Mouse (Mus musculus): ENCODE data around the gene Dnajc19. TPM values are rescaled to one million over a fixed set of nuclear protein-coding genes. Genes with fewer than 3 reads are reported as not detected.
A peak's percentile ranks its signal among the peaks of the same experiment; 100 is the strongest.
"Not testable (repeated sequence)": the region's sequence is repeated elsewhere in the genome, so short reads cannot be mapped to it uniquely, and the experiment has no call there.

Gene Dnajc19
- 10 to 100 TPM; 45.9 to 46.8 TPM for total RNA-seq (2021)
- long read RNA-seq, transcript Dnajc19-202 (6 exons, 659 nt): major isoform, 22 of 38 reads
- long read RNA-seq, transcript Dnajc19-201 (6 exons, 2,499 nt): minor isoform, 6 of 38 reads
- long read RNA-seq, partial matches to known transcripts: 3 of 38 reads
- long read RNA-seq, other reads (novel, unspliced or antisense): 4 of 38 reads

DNA sequence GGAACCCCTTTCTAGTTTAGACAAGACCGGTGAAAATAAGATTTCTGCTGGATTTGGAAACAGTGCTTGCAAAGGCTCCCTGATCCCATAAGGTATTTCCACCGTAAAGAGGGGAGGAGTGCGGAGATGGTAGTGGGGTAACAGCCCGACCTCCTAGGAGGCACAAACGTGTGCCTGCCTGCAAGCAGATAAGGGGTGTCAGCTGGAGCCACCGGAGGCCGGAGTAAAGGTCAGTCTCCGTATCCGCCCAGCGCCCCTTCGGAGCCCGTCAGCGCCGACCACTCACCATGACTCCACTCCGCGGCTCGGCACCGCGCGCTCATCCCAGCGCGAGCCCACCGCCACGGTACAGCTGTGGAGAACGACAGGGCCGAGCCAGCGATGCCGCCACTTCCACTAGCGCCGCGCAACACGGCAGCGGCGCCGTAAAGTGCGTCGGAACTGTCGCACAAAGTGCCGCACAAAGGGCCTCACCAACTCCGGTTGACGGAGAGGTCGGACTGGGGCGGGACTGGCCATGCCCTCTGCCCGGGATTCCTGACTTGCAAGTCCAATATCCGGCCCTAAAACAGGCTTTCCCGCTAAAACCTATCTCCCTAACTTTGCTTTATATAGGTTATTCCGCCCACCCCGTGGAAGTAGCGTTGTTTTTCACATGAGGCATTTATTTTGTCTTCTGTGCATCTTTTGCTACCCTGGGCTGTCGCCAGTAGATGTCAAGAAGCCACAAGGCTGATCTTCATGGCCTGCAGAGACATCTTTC, at the start of gene Dnajc19:
TSS of gene Dnajc19 (minus strand) at position 422 of the 763 bp plus-strand sequence.
- peak; percentile 91 to 98 for DNase-seq (ENCODE audit: low spot score in 2 of 2)

DNA sequence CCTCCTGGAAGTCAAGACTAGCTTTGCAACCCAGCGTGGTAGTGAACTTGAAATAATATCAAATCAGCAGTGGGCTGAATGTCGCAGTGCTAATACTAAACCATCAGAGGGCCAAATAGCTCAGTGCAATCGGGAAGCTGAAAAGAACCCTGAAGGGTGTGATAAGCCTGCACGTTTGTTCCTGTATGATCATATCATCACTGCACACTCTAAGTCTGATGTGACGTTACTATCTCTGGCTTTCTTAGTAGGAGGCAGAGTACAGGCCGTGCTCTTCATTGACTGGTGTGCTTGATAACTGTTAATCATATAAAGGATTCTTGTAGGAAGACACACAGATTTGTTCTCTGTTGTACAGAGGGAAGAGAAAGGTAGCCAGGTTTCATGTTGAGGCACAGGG, 48.8 kb upstream of the Dnajc19 start:
- no peak for DNase-seq (ENCODE audit: low spot score in 2 of 2)

DNA sequence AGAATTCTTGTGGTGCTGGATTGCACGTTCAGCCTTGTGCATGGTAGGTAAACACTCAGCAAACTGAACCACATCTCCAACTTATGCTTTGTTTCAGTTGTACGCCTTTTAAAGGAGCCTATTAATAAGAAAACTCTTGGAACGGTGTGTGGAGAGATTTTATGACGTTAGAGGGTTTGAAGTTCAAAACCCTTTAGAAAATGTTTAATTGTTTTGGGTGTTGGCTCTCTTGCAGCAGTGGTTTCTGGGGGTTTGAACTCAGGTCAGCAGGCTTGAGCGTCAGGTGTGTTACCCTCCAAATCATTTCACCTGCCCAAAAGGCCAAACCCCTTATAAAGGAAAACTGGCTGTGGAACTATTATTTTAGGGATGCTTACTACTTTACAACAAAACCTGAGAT, 40.2 kb upstream of the Dnajc19 start:
- DNase-seq (ENCODE audit: low spot score in 2 of 2): no peak

DNA sequence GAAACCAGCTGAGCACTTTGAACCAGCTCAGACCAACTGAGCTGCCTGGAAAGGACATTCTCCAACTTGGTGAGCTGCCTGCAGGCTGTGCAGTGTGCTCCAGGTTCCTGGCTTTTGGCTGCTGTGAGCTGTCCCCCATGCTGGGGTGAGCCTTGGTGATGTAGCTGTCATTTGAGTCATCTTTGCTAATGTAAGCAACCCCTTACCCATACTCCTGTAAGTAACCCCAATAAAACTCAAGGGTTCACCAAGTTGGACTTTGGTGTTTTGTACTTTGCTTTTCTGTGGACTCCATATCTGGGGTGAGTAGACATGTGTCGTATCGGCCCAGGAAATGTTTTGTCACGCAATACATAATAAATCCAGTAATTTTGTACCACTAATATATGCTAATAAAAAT, 39.7 kb upstream of the Dnajc19 start:
- no peak for DNase-seq (ENCODE audit: low spot score in 2 of 2)

- DNase-seq (ENCODE audit: low spot score in 2 of 2): no peak
Observed at GRCm38 (mm10) chr3:34119869-34120268, 38.7 kb upstream of the Dnajc19 start.

DNA sequence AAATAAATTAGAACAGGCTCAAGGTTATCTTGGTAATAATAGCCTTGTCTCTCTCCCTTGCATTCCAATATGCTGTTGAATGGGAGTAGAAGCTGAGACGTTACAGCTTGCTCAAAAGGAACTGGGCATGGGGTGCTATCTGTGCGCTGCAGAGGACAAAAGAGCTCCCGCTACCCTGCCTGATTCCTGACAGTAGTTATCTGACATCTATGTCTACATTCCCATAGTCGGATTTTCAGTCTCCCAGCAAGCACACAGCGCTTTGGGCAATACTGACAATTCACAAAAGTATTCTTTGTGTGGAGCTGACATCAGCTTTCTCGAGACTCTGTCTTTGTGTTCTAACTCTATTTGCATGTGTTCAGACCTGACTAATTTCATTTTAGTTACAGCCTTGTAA, 34.7 kb upstream of the Dnajc19 start:
- DNase-seq (ENCODE audit: low spot score in 2 of 2): peak in 1 of 2 experiments; percentile 13

DNA sequence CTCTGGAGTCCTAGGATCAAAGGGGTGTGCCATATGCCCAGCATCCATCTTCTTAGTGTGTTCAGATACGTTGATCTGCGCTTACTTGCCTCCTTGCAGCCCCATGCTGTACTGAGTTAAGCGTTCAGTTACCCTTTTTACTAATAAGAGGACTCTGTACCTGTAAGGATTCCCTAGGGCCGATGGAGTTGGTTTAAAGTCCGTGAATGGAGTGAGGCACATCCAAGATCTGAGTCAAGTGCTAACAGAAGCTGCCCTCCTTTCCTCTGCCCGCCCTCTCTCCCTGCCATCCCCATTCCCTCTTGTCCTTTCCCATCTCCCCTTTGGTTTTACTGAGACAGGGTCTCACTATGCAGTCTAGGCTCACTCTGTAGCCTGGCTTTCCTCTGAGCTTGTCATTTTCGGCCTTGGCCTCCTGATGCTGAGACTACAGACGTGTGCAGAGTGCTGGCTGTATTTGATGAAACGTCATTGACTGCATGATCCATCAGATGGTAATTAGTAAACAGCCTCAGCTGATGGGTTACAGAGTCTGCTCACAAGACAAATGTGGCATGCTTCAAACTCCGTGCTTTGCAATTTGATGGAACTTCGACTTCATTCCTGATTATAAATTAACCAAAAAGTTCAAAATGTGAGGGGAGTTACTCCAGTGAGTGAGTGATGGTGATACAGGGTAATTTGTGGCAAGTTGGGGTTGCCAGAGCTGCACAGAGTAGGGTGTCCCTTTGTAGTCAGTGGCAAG, 31.0 kb upstream of the Dnajc19 start:
- no peak for DNase-seq (ENCODE audit: low spot score in 2 of 2)

DNA sequence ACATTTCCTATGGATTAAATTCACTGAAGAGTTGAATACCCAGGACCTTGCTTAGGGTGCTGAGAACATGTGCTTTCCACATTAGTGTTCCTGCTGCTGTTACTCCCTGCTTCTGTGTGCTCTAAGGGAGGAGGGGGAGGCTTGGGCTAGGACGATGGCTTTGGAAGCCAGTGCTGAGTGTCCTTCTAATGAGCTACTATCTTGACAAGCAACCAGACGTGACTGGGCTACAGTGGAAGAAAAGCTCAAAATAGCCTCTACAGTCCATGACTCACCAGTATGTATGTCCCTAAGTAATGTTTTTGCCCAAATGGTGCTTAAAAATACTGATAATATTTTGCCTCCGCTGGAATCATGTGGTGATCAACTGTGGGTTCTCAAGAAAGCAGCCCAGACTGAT, 26.5 kb upstream of the Dnajc19 start:
- no peak for DNase-seq (ENCODE audit: low spot score in 2 of 2)

- no peak for DNase-seq (ENCODE audit: low spot score in 2 of 2)
Observed at GRCm38 (mm10) chr3:34106421-34106820, 25.3 kb upstream of the Dnajc19 start.

GRCm38 (mm10) chr3:34103902-34104672, 23.0 kb upstream of the Dnajc19 start:
- DNase-seq (ENCODE audit: low spot score in 2 of 2): no peak

DNA sequence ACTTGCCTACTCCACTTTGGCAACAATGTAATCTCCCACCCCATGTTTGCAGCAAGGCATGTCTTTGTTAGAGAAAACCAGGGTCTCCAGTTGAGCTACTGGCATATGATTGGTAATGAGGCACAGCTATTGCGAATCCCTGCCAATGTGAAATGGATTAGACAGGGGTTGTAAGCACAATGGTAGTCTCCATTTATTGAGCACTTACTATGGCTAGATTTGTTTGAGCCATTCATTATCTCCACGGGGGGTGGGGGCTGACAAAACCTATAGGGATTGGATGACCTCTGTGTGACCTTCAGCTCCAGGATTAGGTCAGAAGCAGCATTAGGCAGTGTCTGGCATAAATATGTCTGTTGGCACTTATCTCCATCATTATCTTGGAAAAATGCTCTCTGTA, 21.8 kb upstream of the Dnajc19 start:
- DNase-seq (ENCODE audit: low spot score in 2 of 2): no peak

- no peak for DNase-seq (ENCODE audit: low spot score in 2 of 2)
Observed at GRCm38 (mm10) chr3:34083655-34084054, 2.5 kb upstream of the Dnajc19 start.

GRCm38 (mm10) chr3:34081929-34082328, 808 bp upstream of the Dnajc19 start:
- DNase-seq (ENCODE audit: low spot score in 2 of 2): no peak

- no peak for DNase-seq (ENCODE audit: low spot score in 2 of 2)
Observed at GRCm38 (mm10) chr3:34076058-34076759, 4.9 kb downstream of the Dnajc19 start.

GRCm38 (mm10) chr3:34072726-34073125, 8.4 kb downstream of the Dnajc19 start:
- no peak for DNase-seq (ENCODE audit: low spot score in 2 of 2)

DNA sequence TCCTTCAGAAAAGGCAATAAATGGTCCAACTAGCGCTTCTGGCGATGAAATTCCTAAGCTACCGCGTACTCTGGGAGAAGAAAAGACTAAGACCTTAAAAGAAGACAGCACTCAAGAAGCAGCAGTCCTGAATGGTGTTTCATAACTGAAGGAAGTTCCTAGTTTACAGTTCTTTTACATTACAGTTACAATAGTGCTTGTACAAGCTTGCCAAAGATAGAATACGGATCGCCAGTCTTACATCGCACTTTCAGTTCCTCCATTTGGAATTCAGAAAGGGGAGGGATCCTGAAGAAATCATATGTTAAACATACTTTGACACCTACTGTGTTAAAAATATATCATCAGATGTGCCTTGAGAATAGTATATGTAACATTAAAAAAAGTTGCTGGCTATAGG, 12.2 kb downstream of the Dnajc19 start:
- not testable (repeated sequence) for DNase-seq (ENCODE audit: low spot score in 2 of 2)

- DNase-seq (ENCODE audit: low spot score in 2 of 2): peak in 1 of 2 experiments; percentile 54
Observed at GRCm38 (mm10) chr3:34062352-34062751, 18.8 kb downstream of the Dnajc19 start.

- DNase-seq (ENCODE audit: low spot score in 2 of 2): no peak
Observed at GRCm38 (mm10) chr3:34041990-34042389, 39.1 kb downstream of the Dnajc19 start.

DNA sequence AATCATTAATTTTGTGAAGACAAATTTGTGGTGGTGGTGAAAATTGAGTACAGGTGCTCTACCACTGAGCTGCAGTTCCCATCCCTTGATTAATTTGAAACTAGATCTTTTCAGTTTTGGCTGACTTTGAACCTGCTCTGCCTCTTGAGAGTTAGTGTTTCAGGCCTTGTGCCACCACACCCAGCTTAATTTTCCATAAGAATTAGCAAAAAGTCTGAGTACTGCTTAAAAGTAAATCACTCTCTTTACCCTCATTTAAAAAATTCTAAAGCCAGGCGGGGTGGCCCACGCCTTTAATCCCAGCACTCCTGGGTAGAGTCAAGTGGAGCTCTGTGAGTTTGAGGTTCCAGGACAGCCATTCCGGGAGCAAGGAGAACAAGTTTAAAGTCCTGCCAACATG, 45.4 kb downstream of the Dnajc19 start:
- DNase-seq (ENCODE audit: low spot score in 2 of 2): no peak

DNA sequence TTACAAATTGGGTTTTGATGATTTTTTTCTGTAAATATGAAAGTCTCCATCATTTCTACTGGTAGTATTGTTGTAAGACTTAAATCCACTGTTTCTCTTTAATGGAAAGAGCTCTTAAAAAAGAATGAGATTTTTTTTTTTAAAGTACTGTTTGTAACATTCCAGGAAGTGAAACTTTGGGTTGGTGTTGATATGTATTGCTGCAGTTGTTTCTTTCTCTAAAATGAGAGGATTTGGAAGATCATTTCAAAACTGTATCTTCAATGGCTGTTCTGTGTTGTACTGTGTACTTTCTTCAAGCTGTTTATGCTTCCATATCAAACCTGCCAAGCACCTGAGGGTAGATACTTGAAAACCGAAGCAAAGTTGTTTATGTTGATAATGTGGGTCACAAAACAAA, 46.3 kb downstream of the Dnajc19 start:
- DNase-seq (ENCODE audit: low spot score in 2 of 2): no peak
